Mouse (Mus musculus): Measurements from ENCODE around the gene Nebl. TPM values are rescaled to one million over a fixed set of nuclear protein-coding genes. Genes with fewer than 3 reads are reported as not detected.

The Nebl gene
- polyA plus RNA-seq, 1 experiment from 2014 or later = 13.8 TPM

DNA sequence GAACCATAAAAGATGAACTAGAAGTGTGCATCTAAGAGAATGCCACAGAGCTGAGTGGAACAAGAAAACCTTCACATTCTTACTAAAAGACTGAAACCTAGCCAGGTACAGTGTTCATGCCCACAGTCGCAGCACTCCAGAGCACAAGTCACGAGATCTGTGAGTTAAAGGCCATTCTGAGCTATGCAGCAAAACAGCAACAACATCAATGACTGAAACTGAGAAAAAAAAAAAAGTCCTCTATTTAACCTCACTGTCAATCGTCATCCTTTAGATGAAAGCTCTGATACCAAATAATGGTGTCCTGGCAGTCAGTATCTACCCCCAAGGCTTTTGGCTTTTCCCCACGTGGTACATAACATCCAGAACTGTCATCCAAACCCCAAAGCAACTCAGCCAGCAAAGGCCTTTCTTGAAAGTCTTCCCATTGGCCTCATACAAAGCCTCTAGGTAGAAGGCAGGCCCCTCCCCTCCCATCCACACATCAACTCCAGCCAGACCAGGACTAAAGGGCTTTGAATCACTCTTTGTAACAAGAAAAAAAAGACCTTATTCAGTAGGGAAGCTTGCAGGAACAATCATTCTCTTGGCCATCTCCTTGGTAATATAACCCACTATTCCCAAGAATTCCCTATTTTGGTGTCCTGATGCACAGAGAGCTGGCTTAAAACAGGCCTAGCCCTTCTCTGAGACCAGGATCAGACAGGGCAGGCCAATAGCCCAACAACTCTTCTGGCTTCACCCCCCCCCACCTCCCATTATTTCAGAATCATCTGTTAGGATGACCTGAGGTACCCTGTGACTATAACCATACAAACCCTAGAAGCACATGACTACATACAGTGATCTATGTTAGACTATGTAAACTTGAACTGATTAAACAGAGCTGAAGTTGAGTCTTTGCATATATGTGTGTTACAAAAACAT lies 32.8 kb downstream of the Nebl start:
- 39% methylated on average over 4 of the region's 4 CpGs for WGBS
- Histone ChIP-seq H3K9ac (ENCODE audit: low read depth, low read length) (no peak overlapping the region), H3K9me3 (replicated peaks; ENCODE audit: control insufficient read depth, low read length, poor library complexity, severe bottlenecking) (no peaks in the 10 kb centered on the region), H3K4me2 (ENCODE audit: low read length) (no peak overlapping the region), H3K27me3 (ENCODE audit: control insufficient read depth, insufficient read depth, low read depth, low read length) (no peaks in the 10 kb centered on the region), H3K27ac (ENCODE audit: low read length) (no peak overlapping the region), H3K4me3 (ENCODE audit: low read depth, low read length) (no peak overlapping the region), H3K36me3 (ENCODE audit: control insufficient read depth, insufficient read depth, low read length) (no peaks in the 10 kb centered on the region), H3K4me1 (ENCODE audit: control insufficient read depth, insufficient read depth, low read length) (peaks cover 8% of the 10 kb centered on the region)
- ATAC-seq = peak; percentile 26; the same call in 1 of the 2 replicates

DNA sequence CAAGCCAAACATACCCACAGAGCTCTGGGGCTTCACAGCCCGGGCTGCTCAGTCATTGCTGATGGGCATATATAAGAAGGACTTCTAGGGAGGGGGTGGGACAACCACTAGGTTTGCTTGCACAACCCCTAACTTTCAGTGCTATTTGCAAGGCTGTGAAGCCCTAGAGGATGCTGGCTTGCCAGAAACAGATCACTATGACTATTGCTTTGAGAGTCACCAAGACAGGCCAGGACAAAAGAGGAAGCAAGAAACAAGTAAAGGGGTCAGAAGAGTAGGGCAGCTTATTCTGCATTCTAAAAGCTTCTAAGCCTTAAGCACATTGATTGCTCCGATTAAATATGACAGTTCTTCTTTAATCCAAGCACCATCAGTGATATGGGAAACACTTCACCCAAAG lies 38.3 kb downstream of the Nebl start:
- H3K4me3 ChIP-seq (ENCODE audit: low read depth, low read length) = no peak overlapping the region
- WGBS = 76% methylated on average over 2 of the region's 2 CpGs
- no peak overlapping the region for H3K27ac ChIP-seq (ENCODE audit: low read length)
- no peak for ATAC-seq
- H3K36me3 ChIP-seq (ENCODE audit: control insufficient read depth, insufficient read depth, low read length) = no peaks in the 10 kb centered on the region
- no peaks in the 10 kb centered on the region for H3K27me3 ChIP-seq (ENCODE audit: control insufficient read depth, insufficient read depth, low read depth, low read length)
- H3K9me3 ChIP-seq (replicated peaks; ENCODE audit: control insufficient read depth, low read length, poor library complexity, severe bottlenecking) = no peaks in the 10 kb centered on the region
- H3K4me2 ChIP-seq (ENCODE audit: low read length) = no peak overlapping the region
- H3K9ac ChIP-seq (ENCODE audit: low read depth, low read length) = no peak overlapping the region
- no peaks in the 10 kb centered on the region for H3K4me1 ChIP-seq (ENCODE audit: control insufficient read depth, insufficient read depth, low read length)

GRCm38 (mm10) chr2:17690264-17690663 lies 41.0 kb downstream of the Nebl start:
- Histone ChIP-seq H3K4me2 (ENCODE audit: low read length) (no peak overlapping the region), H3K27me3 (ENCODE audit: control insufficient read depth, insufficient read depth, low read depth, low read length) (no peaks in the 10 kb centered on the region), H3K27ac (ENCODE audit: low read length) (no peak overlapping the region), H3K36me3 (ENCODE audit: control insufficient read depth, insufficient read depth, low read length) (no peaks in the 10 kb centered on the region), H3K4me3 (ENCODE audit: low read depth, low read length) (no peak overlapping the region), H3K9ac (ENCODE audit: low read depth, low read length) (no peak overlapping the region), H3K9me3 (replicated peaks; ENCODE audit: control insufficient read depth, low read length, poor library complexity, severe bottlenecking) (no peaks in the 10 kb centered on the region), H3K4me1 (ENCODE audit: control insufficient read depth, insufficient read depth, low read length) (no peaks in the 10 kb centered on the region)
- WGBS = 75% methylated on average over 5 of the region's 5 CpGs
- no peak for ATAC-seq

DNA sequence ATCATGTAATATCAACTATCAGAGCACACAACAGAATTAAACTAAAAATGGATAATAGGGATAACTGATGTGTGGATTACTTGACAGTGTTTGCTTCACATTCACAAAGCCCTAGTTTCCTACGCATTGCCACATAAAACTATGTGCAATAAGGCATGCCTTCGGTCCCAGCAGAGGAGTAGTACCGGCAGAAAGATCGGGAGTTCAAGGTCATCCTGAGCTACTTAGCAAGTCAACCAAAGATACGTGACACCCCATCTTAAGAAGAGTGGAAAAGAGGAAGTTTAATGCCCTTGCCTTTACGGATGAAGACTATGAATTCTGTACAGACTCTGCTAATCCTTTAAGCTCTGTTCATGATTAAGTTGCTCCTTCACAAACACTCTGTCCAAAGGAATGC lies 44.1 kb downstream of the Nebl start:
- H3K9me3 ChIP-seq (replicated peaks; ENCODE audit: control insufficient read depth, low read length, poor library complexity, severe bottlenecking) = no peaks in the 10 kb centered on the region
- no peak overlapping the region for H3K27ac ChIP-seq (ENCODE audit: low read length)
- H3K4me2 ChIP-seq (ENCODE audit: low read length) = no peak overlapping the region
- no peak overlapping the region for H3K9ac ChIP-seq (ENCODE audit: low read depth, low read length)
- no peaks in the 10 kb centered on the region for H3K36me3 ChIP-seq (ENCODE audit: control insufficient read depth, insufficient read depth, low read length)
- WGBS = 72% methylated on average over 6 of the region's 6 CpGs
- peaks cover 3% of the 10 kb centered on the region for H3K4me1 ChIP-seq (ENCODE audit: control insufficient read depth, insufficient read depth, low read length)
- H3K4me3 ChIP-seq (ENCODE audit: low read depth, low read length) = no peak overlapping the region
- H3K27me3 ChIP-seq (ENCODE audit: control insufficient read depth, insufficient read depth, low read depth, low read length) = no peaks in the 10 kb centered on the region
- ATAC-seq = no peak

- no peak overlapping the region for H3K4me3 ChIP-seq (ENCODE audit: low read depth, low read length)
- WGBS = 60% methylated on average over 4 of the region's 4 CpGs
- H3K9ac ChIP-seq (ENCODE audit: low read depth, low read length) = no peak overlapping the region
- no peaks in the 10 kb centered on the region for H3K9me3 ChIP-seq (replicated peaks; ENCODE audit: control insufficient read depth, low read length, poor library complexity, severe bottlenecking)
- peaks cover 3% of the 10 kb centered on the region for H3K4me1 ChIP-seq (ENCODE audit: control insufficient read depth, insufficient read depth, low read length)
- H3K27ac ChIP-seq (ENCODE audit: low read length) = no peak overlapping the region
- H3K36me3 ChIP-seq (ENCODE audit: control insufficient read depth, insufficient read depth, low read length) = no peaks in the 10 kb centered on the region
- H3K27me3 ChIP-seq (ENCODE audit: control insufficient read depth, insufficient read depth, low read depth, low read length) = no peaks in the 10 kb centered on the region
- H3K4me2 ChIP-seq (ENCODE audit: low read length) = no peak overlapping the region
- ATAC-seq = 0 out of 2 replicates have a peak, but pooled peaks have one; percentile 45
These were observed 47.8 kb downstream of the Nebl start for GRCm38 (mm10) chr2:17683326-17684040.

DNA sequence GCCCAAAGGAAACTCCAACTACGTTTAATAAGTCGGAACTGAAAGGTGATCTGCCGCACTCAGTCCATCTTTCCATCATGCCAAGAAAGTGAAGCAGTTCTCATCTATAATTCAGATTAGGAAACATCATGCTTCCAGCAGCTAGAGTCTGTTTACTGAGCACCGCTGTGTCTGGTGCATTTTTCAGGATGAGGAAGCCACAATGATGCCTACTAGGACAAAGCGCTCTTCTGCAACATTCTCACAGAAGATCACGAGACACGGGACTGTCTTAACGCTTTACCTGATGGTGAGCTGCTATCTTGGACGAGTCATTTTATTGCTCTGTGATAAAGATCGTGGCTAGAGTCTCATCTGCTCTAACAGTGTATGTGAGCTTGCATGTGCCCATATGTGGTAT lies 59.1 kb downstream of the Nebl start:
- H3K36me3 ChIP-seq (ENCODE audit: control insufficient read depth, insufficient read depth, low read length) = no peaks in the 10 kb centered on the region
- no peak overlapping the region for H3K9ac ChIP-seq (ENCODE audit: low read depth, low read length)
- H3K4me3 ChIP-seq (ENCODE audit: low read depth, low read length) = no peak overlapping the region
- no peaks in the 10 kb centered on the region for H3K9me3 ChIP-seq (replicated peaks; ENCODE audit: control insufficient read depth, low read length, poor library complexity, severe bottlenecking)
- no peaks in the 10 kb centered on the region for H3K27me3 ChIP-seq (ENCODE audit: control insufficient read depth, insufficient read depth, low read depth, low read length)
- no peak overlapping the region for H3K4me2 ChIP-seq (ENCODE audit: low read length)
- peaks cover 24% of the 10 kb centered on the region for H3K4me1 ChIP-seq (ENCODE audit: control insufficient read depth, insufficient read depth, low read length)
- 89% methylated on average over 10 of the region's 10 CpGs for WGBS
- H3K27ac ChIP-seq (ENCODE audit: low read length) = no peak overlapping the region
- no peak for ATAC-seq

DNA sequence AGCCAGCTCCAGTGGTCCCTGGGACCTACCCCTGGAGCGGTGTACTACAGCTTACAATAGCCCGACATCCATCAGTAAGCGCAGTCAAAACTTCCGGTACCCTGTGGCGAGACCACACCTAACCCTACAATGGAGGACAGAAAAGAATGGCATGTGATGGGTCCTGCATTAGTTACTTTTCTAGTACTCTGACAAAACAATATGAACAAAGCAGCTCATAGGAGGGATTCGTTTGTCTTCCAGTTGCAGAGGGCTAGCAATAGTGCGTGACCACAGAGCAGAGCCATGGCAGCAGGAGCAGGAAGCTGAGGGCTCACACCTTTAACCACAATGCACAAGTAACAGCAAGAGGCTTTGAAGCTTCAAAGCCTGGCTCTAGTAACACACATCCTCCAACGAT lies 59.7 kb downstream of the Nebl start:
- WGBS = 71% methylated on average over 8 of the region's 8 CpGs
- H3K4me2 ChIP-seq (ENCODE audit: low read length) = no peak overlapping the region
- H3K9me3 ChIP-seq (replicated peaks; ENCODE audit: control insufficient read depth, low read length, poor library complexity, severe bottlenecking) = no peaks in the 10 kb centered on the region
- H3K9ac ChIP-seq (ENCODE audit: low read depth, low read length) = no peak overlapping the region
- ATAC-seq = no peak
- H3K36me3 ChIP-seq (ENCODE audit: control insufficient read depth, insufficient read depth, low read length) = no peaks in the 10 kb centered on the region
- H3K4me3 ChIP-seq (ENCODE audit: low read depth, low read length) = no peak overlapping the region
- H3K27ac ChIP-seq (ENCODE audit: low read length) = peak overlapping the region; percentile 13; the same call in 1 of the 2 replicates
- peaks cover 24% of the 10 kb centered on the region for H3K4me1 ChIP-seq (ENCODE audit: control insufficient read depth, insufficient read depth, low read length)
- H3K27me3 ChIP-seq (ENCODE audit: control insufficient read depth, insufficient read depth, low read depth, low read length) = no peaks in the 10 kb centered on the region

- H3K9ac ChIP-seq (ENCODE audit: low read depth, low read length) = peak overlapping the region; percentile 56
- H3K4me1 ChIP-seq (ENCODE audit: control insufficient read depth, insufficient read depth, low read length) = peaks cover 24% of the 10 kb centered on the region
- WGBS = 6% methylated on average over 10 of the region's 10 CpGs
- peak overlapping the region; percentile 19 for H3K4me3 ChIP-seq (ENCODE audit: low read depth, low read length)
- H3K27ac ChIP-seq (ENCODE audit: low read length) = peak overlapping the region; percentile 91
- no peaks in the 10 kb centered on the region for H3K9me3 ChIP-seq (replicated peaks; ENCODE audit: control insufficient read depth, low read length, poor library complexity, severe bottlenecking)
- H3K36me3 ChIP-seq (ENCODE audit: control insufficient read depth, insufficient read depth, low read length) = no peaks in the 10 kb centered on the region
- peak overlapping the region; percentile 52 for H3K4me2 ChIP-seq (ENCODE audit: low read length)
- peak; percentile 94 for ATAC-seq
- H3K27me3 ChIP-seq (ENCODE audit: control insufficient read depth, insufficient read depth, low read depth, low read length) = no peaks in the 10 kb centered on the region
These were observed 61.3 kb downstream of the Nebl start for GRCm38 (mm10) chr2:17669953-17670352.

DNA sequence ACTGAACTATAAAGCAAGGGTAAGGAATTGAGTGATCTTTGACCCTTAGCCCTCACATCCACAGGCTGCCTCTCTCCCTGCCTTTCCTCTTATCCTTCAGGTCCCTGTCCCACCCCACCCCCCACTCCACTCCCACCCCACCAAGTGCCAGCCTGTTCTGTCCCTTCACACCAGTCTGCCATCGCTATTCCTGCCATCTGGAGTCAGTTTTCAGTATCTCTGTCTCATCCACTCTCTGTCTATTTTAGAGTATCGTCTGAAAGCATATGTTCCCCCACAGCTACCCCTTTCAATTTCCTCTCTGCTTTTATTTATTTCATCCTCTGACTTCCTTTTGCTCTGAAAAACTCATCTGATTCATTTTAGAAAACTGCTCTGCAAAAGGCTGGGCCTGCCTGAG lies 62.3 kb downstream of the Nebl start:
- H3K4me3 ChIP-seq (ENCODE audit: low read depth, low read length) = no peak overlapping the region
- no peak overlapping the region for H3K9ac ChIP-seq (ENCODE audit: low read depth, low read length)
- H3K9me3 ChIP-seq (replicated peaks; ENCODE audit: control insufficient read depth, low read length, poor library complexity, severe bottlenecking) = no peaks in the 10 kb centered on the region
- 54% methylated on average over 2 of the region's 2 CpGs for WGBS
- no peaks in the 10 kb centered on the region for H3K27me3 ChIP-seq (ENCODE audit: control insufficient read depth, insufficient read depth, low read depth, low read length)
- H3K4me1 ChIP-seq (ENCODE audit: control insufficient read depth, insufficient read depth, low read length) = peaks cover 24% of the 10 kb centered on the region
- H3K36me3 ChIP-seq (ENCODE audit: control insufficient read depth, insufficient read depth, low read length) = no peaks in the 10 kb centered on the region
- no peak for ATAC-seq
- H3K27ac ChIP-seq (ENCODE audit: low read length) = peak overlapping the region; percentile 91
- H3K4me2 ChIP-seq (ENCODE audit: low read length) = peak overlapping the region; percentile 8; the same call in 1 of the 2 replicates
